Mouse (Mus musculus): ENCODE measurements around the gene Samd5.

- TF ChIP-seq POLR2A (IDR thresholded peaks at IDR 0.05; ENCODE audit: borderline replicate concordance, insufficient read depth, low read length) (no peak), CTCF (IDR thresholded peaks at IDR 0.05; ENCODE audit: borderline replicate concordance, insufficient read depth, low read depth, low read length) (no peak)
Measured at GRCm38 (mm10) chr10:9642077-9642476, 32.9 kb downstream of the Samd5 start.
